Comparison of ENCODE assay signal across 12 mouse cellular contexts in genomic region chr3:50570027-50570426, GRCm38 (mm10).
"Had no signal": no experiment of that assay in that cellular context is flagged by ENCODE, and none has a peak within 500 bp of the region (broad histone marks: within the 10 kb centered on the region; RNA-seq: fewer than 3 reads in every experiment).

No protein-coding gene starts in this region.

- H3K27me3 ChIP-seq: neural tube, embryonic 15.5 days; stomach, embryonic 15.5 days had no signal

- H3K4me1 ChIP-seq: neural tube, embryonic 15.5 days; stomach, embryonic 15.5 days had no signal

- H3K4me2 ChIP-seq: neural tube, embryonic 15.5 days; stomach, embryonic 15.5 days had no signal

- H3K36me3 ChIP-seq: neural tube, embryonic 15.5 days; stomach, embryonic 15.5 days had no signal

- H3K27ac ChIP-seq: neural tube, embryonic 15.5 days; stomach, embryonic 15.5 days; stomach, postnatal 0 days had no signal

- DNase-seq: retina, postnatal 1 day; right cerebral cortex, postnatal 25 days; spleen, adult 18-20 months; thymus, adult 18-20 months; thymus, adult 2 months; thymus, postnatal 14 days; thymus, postnatal 25 days; thymus, postnatal 36 days; thymus, postnatal 4 days had no signal

- H3K9me3 ChIP-seq: neural tube, embryonic 15.5 days; stomach, embryonic 15.5 days had no signal

- H3K4me3 ChIP-seq: neural tube, embryonic 15.5 days; stomach, embryonic 15.5 days had no signal

- H3K9ac ChIP-seq: neural tube, embryonic 15.5 days; stomach, embryonic 15.5 days had no signal
